Mouse (Mus musculus) liver, embryonic 14.5 days (tissue): ENCODE results near the gene Trmt44. TPM values are rescaled to one million over a fixed set of nuclear protein-coding genes. Genes with fewer than 3 reads are reported as not detected.

Source experiments
- ATAC-seq: fragments of 200-750 bp; cut with Nextera tagmentation; 2 replicates; pipeline ENCODE4 v1.8.0; 2017; ENCODE audit warnings: moderate number of reproducible peaks, mild to moderate bottlenecking, moderate library complexity; ENCODE audit not compliant: insufficient read depth
- DNase-seq, 3 experiments: peaks; one replicate each; pipeline ENCODE4 v3.0.0-alpha.2; 2012 to 2013; ENCODE audit warnings: low read depth in 3 of 3, low spot score in 3 of 3
- H3K27ac ChIP-seq: fragments of 300-500 bp; sonication (generic); 2 replicates; pipeline ENCODE4 v1.5.1; 2014; ENCODE audit warnings: moderate library complexity, mild to moderate bottlenecking, control low read depth, inconsistent platforms
- H3K27me3 ChIP-seq: fragments of 300-500 bp; sonication (generic); 2 replicates; pipeline ENCODE4 v1.6.1; 2014; ENCODE audit warnings: mild to moderate bottlenecking, low read length, moderate library complexity; ENCODE audit not compliant: control insufficient read depth, insufficient read depth
- H3K36me3 ChIP-seq: fragments of 300-500 bp; sonication (generic); replicated peaks from 2 replicates; pipeline ENCODE4 v1.6.1; 2014; ENCODE audit warnings: low read depth; ENCODE audit not compliant: control insufficient read depth, insufficient read depth
- H3K4me1 ChIP-seq, 2 experiments: fragments of 200-500 bp in 1 of 2; fragments of 300-500 bp in 1 of 2; sonication (generic) in 1 of 2; replicated peaks; 2 replicates each; pipeline ENCODE4 v1.6.1; 2012 to 2014; ENCODE audit warnings: antibody characterized with exemption in 1 of 2, inconsistent platforms in 1 of 2, low read length in 1 of 2; ENCODE audit not compliant: control insufficient read depth in 2 of 2, insufficient read depth in 2 of 2
- H3K4me2 ChIP-seq: fragments of 300-500 bp; sonication (generic); 2 replicates; pipeline ENCODE4 v1.6.1; 2014; ENCODE audit warnings: low read depth, mild to moderate bottlenecking, control low read depth, moderate library complexity
- H3K4me3 ChIP-seq, 2 experiments: fragments of 200-500 bp in 1 of 2; fragments of 300-500 bp in 1 of 2; sonication (generic) in 1 of 2; 2 replicates each; pipeline ENCODE4 v1.5.1; 2012 to 2014; ENCODE audit warnings: low read depth in 2 of 2, low read length in 2 of 2, mild to moderate bottlenecking in 2 of 2, control low read depth in 1 of 2, inconsistent platforms in 1 of 2, moderate library complexity in 1 of 2; ENCODE audit not compliant: insufficient read depth in 1 of 2
- H3K9ac ChIP-seq: fragments of 300-500 bp; sonication (generic); replicated peaks from 2 replicates; pipeline ENCODE4 v1.6.1; 2014; ENCODE audit warnings: mild to moderate bottlenecking, control low read depth, moderate library complexity
- H3K9me3 ChIP-seq: fragments of 300-500 bp; sonication (generic); 2 replicates; pipeline ENCODE4 v1.6.1; 2016; ENCODE audit warnings: low read length, mixed read lengths; ENCODE audit not compliant: control insufficient read depth
- CTCF ChIP-seq: IDR thresholded peaks from 2 replicates; pipeline ENCODE4 v1.5.1; 2016; ENCODE audit warnings: antibody characterized with exemption, low read depth, control low read depth
- EP300 ChIP-seq: IDR thresholded peaks from 2 replicates; pipeline ENCODE4 v1.6.1; 2016; ENCODE audit warnings: antibody characterized with exemption, low read depth
- WGBS: fragments of 180-500 bp; shearing (Covaris S2); extraction: QIAGEN DNeasy Blood & Tissue Kit; methylation state at CpG from one replicate; pipeline ENCODE4 v1.1.7; 2014; ENCODE audit not compliant: insufficient replicate concordance; 5-methylcytosine and 5-hydroxymethylcytosine counted together
- polyA plus RNA-seq, 2 experiments: library from polyadenylated mRNA; depleted of rRNA in 1 of 2; stranded (reverse) in 1 of 2; unstranded in 1 of 2; fragments of >200 nt; fragmentation: Nextera tagmentation in 1 of 2; extraction: Ambion mirVana in 1 of 2; gene quantifications; 2 replicates each; pipeline versions ENCODE4 v1.2.1 to v1.2.3; 2012 to 2014

The Trmt44 gene
- polyA plus RNA-seq, 2 experiments: 2.0 to 2.3 TPM

GRCm38 (mm10) chr5:35566632-35567031 lies 8.2 kb downstream of the Trmt44 start:
- Histone ChIP-seq H3K36me3 (peaks cover 25% of the 10 kb centered on the region), H3K4me1 (no peaks in the 10 kb centered on the region), H3K4me3 (no peak overlapping the region), H3K9ac (no peak overlapping the region), H3K9me3 (no peaks in the 10 kb centered on the region), H3K27me3 (no peaks in the 10 kb centered on the region), H3K27ac (no peak overlapping the region), H3K4me2 (no peak overlapping the region)
- no peak for ATAC-seq
- TF ChIP-seq CTCF (no peak), EP300 (no peak)
- DNase-seq: no peak
- 81% methylated on average over 4 of the region's 4 CpGs for WGBS

DNA sequence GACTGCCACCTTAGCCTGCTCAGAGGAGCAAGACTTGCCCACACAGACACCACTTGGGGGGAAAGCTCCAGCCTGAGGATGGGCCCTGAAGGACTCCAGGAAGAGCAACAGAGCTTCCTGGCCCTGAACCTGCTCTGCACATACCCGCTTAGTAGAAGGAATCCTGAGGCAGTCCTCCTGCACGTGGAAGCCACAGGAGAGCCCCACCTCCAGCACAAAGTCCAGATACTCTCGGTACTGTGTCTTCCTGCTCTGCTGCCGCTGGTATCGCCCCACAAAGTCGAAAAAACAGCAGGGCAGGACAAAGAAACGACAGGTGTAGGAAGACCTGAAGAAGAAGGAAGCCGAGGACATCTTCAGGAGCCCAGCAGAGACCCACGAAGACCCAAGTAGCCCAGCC lies 9.7 kb downstream of the Trmt44 start:
- DNase-seq: no peak
- H3K36me3 ChIP-seq: peaks cover 18% of the 10 kb centered on the region
- TF ChIP-seq CTCF: no peak
- no peak for TF ChIP-seq EP300
- WGBS: 62% methylated on average over 9 of the region's 9 CpGs
- no peaks in the 10 kb centered on the region for H3K27me3 ChIP-seq
- H3K27ac ChIP-seq: no peak overlapping the region
- no peak overlapping the region for H3K4me3 ChIP-seq
- H3K4me2 ChIP-seq: no peak overlapping the region
- no peaks in the 10 kb centered on the region for H3K9me3 ChIP-seq
- no peak overlapping the region for H3K9ac ChIP-seq
- ATAC-seq: no peak
- H3K4me1 ChIP-seq: no peaks in the 10 kb centered on the region

- DNase-seq (peak; percentile 17 to 26 (median 22)), ATAC-seq (no peak)
- Histone ChIP-seq H3K4me2 (no peak overlapping the region), H3K9me3 (no peaks in the 10 kb centered on the region), H3K4me1 (no peaks in the 10 kb centered on the region), H3K27ac (no peak overlapping the region), H3K36me3 (peaks cover 15% of the 10 kb centered on the region), H3K9ac (no peak overlapping the region), H3K4me3 (no peak overlapping the region), H3K27me3 (no peaks in the 10 kb centered on the region)
- TF ChIP-seq EP300 (no peak), CTCF (peak; percentile 98)
- 0% methylated on average over 1 of the region's 1 CpGs for WGBS
Measured at GRCm38 (mm10) chr5:35563449-35563848, 11.4 kb downstream of the Trmt44 start.

- H3K4me1 ChIP-seq: no peaks in the 10 kb centered on the region
- ATAC-seq (no peak), DNase-seq (no peak)
- no peak overlapping the region for H3K27ac ChIP-seq
- WGBS: 58% methylated on average over 2 of the region's 2 CpGs
- no peaks in the 10 kb centered on the region for H3K9me3 ChIP-seq
- no peak overlapping the region for H3K4me3 ChIP-seq
- no peak overlapping the region for H3K9ac ChIP-seq
- TF ChIP-seq EP300: no peak
- TF ChIP-seq CTCF: no peak
- H3K36me3 ChIP-seq: peaks cover 17% of the 10 kb centered on the region
- no peaks in the 10 kb centered on the region for H3K27me3 ChIP-seq
- no peak overlapping the region for H3K4me2 ChIP-seq
Measured at GRCm38 (mm10) chr5:35562616-35563015, 12.3 kb downstream of the Trmt44 start.

DNA sequence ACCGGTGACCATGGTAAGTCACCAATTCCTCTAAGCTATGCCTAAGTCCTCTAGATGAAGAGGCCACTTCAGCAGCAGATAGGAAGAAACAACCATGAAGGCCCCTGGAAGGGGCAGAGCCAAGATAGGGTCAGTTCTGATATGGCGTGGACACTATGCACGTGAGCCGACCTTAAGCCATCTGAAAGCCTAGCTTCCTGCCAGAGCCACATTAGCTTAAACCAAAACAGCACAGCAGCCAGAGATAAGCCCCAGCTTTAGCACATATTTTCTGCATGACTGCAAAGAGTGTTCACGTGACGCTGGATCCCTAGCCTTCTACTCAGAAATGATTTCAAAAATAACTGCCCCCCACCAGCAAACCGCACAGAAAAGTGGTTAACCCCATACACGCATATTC lies 15.4 kb downstream of the Trmt44 start:
- no peak overlapping the region for H3K27ac ChIP-seq
- no peak for TF ChIP-seq CTCF
- TF ChIP-seq EP300: no peak
- no peak overlapping the region for H3K9ac ChIP-seq
- no peak overlapping the region for H3K4me2 ChIP-seq
- no peak for DNase-seq
- no peaks in the 10 kb centered on the region for H3K9me3 ChIP-seq
- H3K4me1 ChIP-seq: no peaks in the 10 kb centered on the region
- no peak overlapping the region for H3K4me3 ChIP-seq
- no peaks in the 10 kb centered on the region for H3K27me3 ChIP-seq
- no peak for ATAC-seq
- peaks cover 17% of the 10 kb centered on the region for H3K36me3 ChIP-seq
- WGBS: 56% methylated on average over 8 of the region's 8 CpGs
